Mouse (Mus musculus): ENCODE data around the gene Tsen54.

GRCm38 (mm10) chr11:115824813-115825212, 10.3 kb downstream of the Tsen54 start:
- TF ChIP-seq GATA1 (IDR thresholded peaks at IDR 0.05; ENCODE audit: borderline replicate concordance, low read length) (no peak), FLI1 (IDR thresholded peaks at IDR 0.05; ENCODE audit: low read length) (no peak)

All from megakaryocyte, embryonic 14.5 days (primary cell).